Mouse (Mus musculus) gastrocnemius, adult 8-10 months (tissue): ENCODE measurements around the gene Abcb1b. TPM values are rescaled to one million over a fixed set of nuclear protein-coding genes. Genes with fewer than 3 reads are reported as not detected.

ENCODE experiments used
- total RNA-seq, 4 experiments: library from RNA; stranded (reverse); gene quantifications; 2 replicates each; pipeline ENCODE4 v1.2.4; 2022

The Abcb1b gene
- total RNA-seq, 4 experiments from 2014 or later: 3.1 to 5.8 (median 4.8) TPM

Other genes with a start within 250 kb of the Abcb1b start
- under 1 TPM; 0.07 to 0.27 (median 0.16) TPM for gene Rundc3b, start 175.2 kb upstream of the Abcb1b start, total RNA-seq
- gene Abcb1a, start 138.1 kb upstream of the Abcb1b start, total RNA-seq: 1 to 10 TPM; 2.4 to 5.4 (median 4.5) TPM
- 100 to 1,000 TPM in 1 of 4 experiments, 10 to 100 TPM in 3; 87.8 to 101 (median 94.9) TPM for gene Abcb4, start 95.6 kb downstream of the Abcb1b start, total RNA-seq
- 10 to 100 TPM; 24.6 to 34.9 (median 30.6) TPM for gene Crot, start 199.2 kb downstream of the Abcb1b start, total RNA-seq